Mouse (Mus musculus) cortical plate, adult 2 months (tissue): ENCODE data around the gene Chrna4.

Experiments used
- CTCF ChIP-seq: fragments of 200-500 bp; IDR thresholded peaks from 2 replicates; pipeline ENCODE4 v1.5.1; 2011; ENCODE audit warnings: mild to moderate bottlenecking, control low read depth, low read length; ENCODE audit not compliant: insufficient read depth; ENCODE audit errors: extremely low read depth
- POLR2A ChIP-seq: fragments of 200-500 bp; IDR thresholded peaks from 2 replicates; pipeline ENCODE4 v1.6.1; 2011; ENCODE audit warnings: mild to moderate bottlenecking, low read length, control low read depth; ENCODE audit not compliant: insufficient read depth; ENCODE audit errors: extremely low read depth

- no peak for TF ChIP-seq POLR2A
- no peak for TF ChIP-seq CTCF
Observed at GRCm38 (mm10) chr2:181038644-181039355, 4.5 kb downstream of the Chrna4 start.
